19 mouse cellular contexts compared by ENCODE assay signal in genomic region chr3:95239022-95239421, GRCm38 (mm10). TPM values are rescaled to one million over a fixed set of nuclear protein-coding genes. Genes with fewer than 3 reads are reported as not detected.
DNase-seq lines count a peak whose midpoint lies in the region; ATAC-seq and TF ChIP-seq lines count a peak whose summit lies in the region.
"Had no signal": no experiment of that assay in that cellular context is flagged by ENCODE, and none has a peak within 500 bp of the region (broad histone marks: within the 10 kb centered on the region; RNA-seq: fewer than 3 reads in every experiment).

No protein-coding gene starts in this region.

- 85% methylated on average over 6 of the region's 6 CpGs for WGBS in heart, embryonic 11.5 days (ENCODE audit: insufficient replicate concordance)

- no peak for TF ChIP-seq POLR2A in testis, adult 2 months (IDR thresholded peaks at IDR 0.05; ENCODE audit: control insufficient read depth, low read depth, low read length)

- DNase-seq in heart, adult 11 months, result peak; percentile 87
- DNase-seq in testis, postnatal 14 days (ENCODE audit: low spot score), result no peak
- peak; percentile 43 for DNase-seq in induced T-regulatory cell, adult 2 months (ENCODE audit: low read depth)
- no peak for DNase-seq in adrenal gland, postnatal 4 days (ENCODE audit: low spot score in 2 of 2)
- no peak for DNase-seq in retina, postnatal 1 day
- DNase-seq in spleen, adult 12 weeks (ENCODE audit: low spot score), result no peak
- DNase-seq: cerebellum, postnatal 36 days; heart, postnatal 4 days; kidney, postnatal 14 days; lung, postnatal 14 days; right cerebral cortex, postnatal 4 days had no signal

- TF ChIP-seq CTCF in testis, adult 2 months (IDR thresholded peaks at IDR 0.05; ENCODE audit: control insufficient read depth, insufficient read depth, insufficient replicate concordance, low read depth, low read length), result no peak

- H3K27me3 ChIP-seq in heart, embryonic 11.5 days (ENCODE audit: control insufficient read depth, insufficient read depth, low read length), result no peaks in the 10 kb centered on the region
- no peaks in the 10 kb centered on the region for H3K27me3 ChIP-seq in testis, adult 2 months (ENCODE audit: control insufficient read depth, insufficient read depth, low read length)
- H3K27me3 ChIP-seq: forebrain, embryonic 12.5 days; heart, embryonic 13.5 days; liver, embryonic 12.5 days had no signal

- ATAC-seq in heart, embryonic 11.5 days (replicated peaks; ENCODE audit: insufficient number of reproducible peaks, low FRiP score, low TSS enrichment), result no peak
- ATAC-seq: liver, embryonic 12.5 days had no signal

- H3K4me3 ChIP-seq in heart, embryonic 11.5 days (ENCODE audit: low read depth, low read length), result no peak overlapping the region
- H3K4me3 ChIP-seq in testis, adult 2 months (ENCODE audit: control insufficient read depth, low read depth, low read length), result peak overlapping the region; percentile 92
- H3K4me3 ChIP-seq: forebrain, embryonic 12.5 days; heart, embryonic 13.5 days; liver, embryonic 12.5 days had no signal

- no peak overlapping the region for H3K27ac ChIP-seq in heart, embryonic 11.5 days (ENCODE audit: low read depth, low read length)
- no peak overlapping the region for H3K27ac ChIP-seq in testis, adult 2 months (ENCODE audit: control insufficient read depth, insufficient read depth, low read depth, low read length)
- H3K27ac ChIP-seq: forebrain, embryonic 12.5 days; heart, embryonic 13.5 days; limb, embryonic 10.5 days; liver, embryonic 12.5 days had no signal

- H3K4me1 ChIP-seq in heart, embryonic 11.5 days (ENCODE audit: control insufficient read depth, insufficient read depth, low read length), result no peaks in the 10 kb centered on the region
- H3K4me1 ChIP-seq in testis, adult 2 months (ENCODE audit: control insufficient read depth, insufficient read depth, low read length), result peaks cover 11% of the 10 kb centered on the region

- no peak overlapping the region for H3K9ac ChIP-seq in heart, embryonic 11.5 days (ENCODE audit: low read depth, low read length)
- H3K9ac ChIP-seq: forebrain, embryonic 12.5 days; heart, embryonic 13.5 days; liver, embryonic 12.5 days had no signal

- H3K36me3 ChIP-seq in heart, embryonic 11.5 days (ENCODE audit: control insufficient read depth, insufficient read depth, low read length), result peaks cover 20% of the 10 kb centered on the region
- no peaks in the 10 kb centered on the region; the same call in 1 of the 2 replicates for H3K36me3 ChIP-seq in testis, adult 2 months (ENCODE audit: control insufficient read depth, insufficient read depth, low read length)

- no peaks in the 10 kb centered on the region for H3K9me3 ChIP-seq in heart, embryonic 11.5 days (replicated peaks; ENCODE audit: control insufficient read depth, low read length)
- H3K9me3 ChIP-seq: forebrain, embryonic 12.5 days; heart, embryonic 13.5 days; limb, embryonic 10.5 days; liver, embryonic 12.5 days had no signal

- H3K4me2 ChIP-seq in heart, embryonic 11.5 days, result no peak overlapping the region
- H3K4me2 ChIP-seq: forebrain, embryonic 12.5 days; heart, embryonic 13.5 days; liver, embryonic 12.5 days had no signal

RNA-seq across cellular contexts. Expression of gene Gm128, which starts 2.4 kb away (rescaled TPM):
- polyA plus RNA-seq in heart, embryonic 11.5 days (2014; fragmentation: Nextera tagmentation; extraction: Ambion mirVana), result 0.30 and 0.62 TPM in 2 replicates
- 603 and 652 TPM in 2 replicates for polyA plus RNA-seq in testis, adult 2 months (2012; rRNA removed)
- total RNA-seq in adrenal gland, postnatal 4 days (2021), result under 1 TPM; 0.17 to 0.25 TPM
- total RNA-seq: monocyte, adult 5-6 weeks had no signal

RNA-seq across cellular contexts. Expression of gene Mllt11, which starts 7.1 kb away (rescaled TPM):
- polyA plus RNA-seq in heart, embryonic 11.5 days (2014; fragmentation: Nextera tagmentation; extraction: Ambion mirVana), result 16.4 and 21.0 TPM in 2 replicates
- 744 and 839 TPM in 2 replicates for polyA plus RNA-seq in testis, adult 2 months (2012; rRNA removed)
- total RNA-seq in adrenal gland, postnatal 4 days (2021), result 10 to 100 TPM; 18.5 to 26.7 TPM

RNA-seq across cellular contexts. Expression of gene Cdc42se1, which starts 10.5 kb away (rescaled TPM):
- 62.3 and 68.9 TPM in 2 replicates for polyA plus RNA-seq in heart, embryonic 11.5 days (2014; fragmentation: Nextera tagmentation; extraction: Ambion mirVana)
- 95.8 and 99.6 TPM in 2 replicates for polyA plus RNA-seq in testis, adult 2 months (2012; rRNA removed)
- total RNA-seq in adrenal gland, postnatal 4 days (2021), result 10 to 100 TPM; 82.6 to 93.1 TPM

RNA-seq across cellular contexts. Expression of gene Bnipl, which starts 12.0 kb away (rescaled TPM):
- polyA plus RNA-seq in heart, embryonic 11.5 days (2014; fragmentation: Nextera tagmentation; extraction: Ambion mirVana), result not detected in 2 replicates
- polyA plus RNA-seq in testis, adult 2 months (2012; rRNA removed), result 1.9 and 2.0 TPM in 2 replicates
- total RNA-seq in adrenal gland, postnatal 4 days (2021), result under 1 TPM in 1 of 2 experiments, not detected in 1; 0.90 TPM
- total RNA-seq: adrenal gland, adult 18-20 months; heart, postnatal 4 days; monocyte, adult 5-6 weeks had no signal
- polyA plus RNA-seq: liver, embryonic 12.5 days had no signal

RNA-seq across cellular contexts. Expression of gene Gabpb2, which starts 21.3 kb away (rescaled TPM):
- polyA plus RNA-seq in heart, embryonic 11.5 days (2014; fragmentation: Nextera tagmentation; extraction: Ambion mirVana), result 5.4 and 7.2 TPM in 2 replicates
- 5.2 and 5.6 TPM in 2 replicates for polyA plus RNA-seq in testis, adult 2 months (2012; rRNA removed)
- total RNA-seq in adrenal gland, postnatal 4 days (2021), result 10 to 100 TPM; 33.0 to 35.0 TPM

Comparison
In these comparisons a context has a peak if more than half of its experiments do, and no peak if none do; other contexts are left out.
1. DNase-seq: peak in heart, adult 11 months (single experiment) and induced T-regulatory cell, adult 2 months (single experiment); none in testis, postnatal 14 days (single experiment), adrenal gland, postnatal 4 days (0 of 2), retina, postnatal 1 day (single experiment) and spleen, adult 12 weeks (single experiment).
2. RNA of gene Gm128, which starts 2.4 kb away (polyA plus RNA-seq): 603 to 652 TPM in testis, adult 2 months; 0.30 to 0.62 TPM in heart, embryonic 11.5 days; every median in the first group is over 100 times any median in the second.
3. RNA of gene Mllt11, which starts 7.1 kb away (polyA plus RNA-seq): 744 to 839 TPM in testis, adult 2 months; 16.4 to 21.0 TPM in heart, embryonic 11.5 days; every median in the first group is over 10 times any median in the second.